Mouse (Mus musculus) heart, postnatal 0 days (tissue): Measurements from ENCODE around the gene Tcl1b5. TPM values are rescaled to one million over a fixed set of nuclear protein-coding genes. Genes with fewer than 3 reads are reported as not detected.
"Not testable (repeated sequence)": the region's sequence is repeated elsewhere in the genome, so short reads cannot be mapped to it uniquely, and the experiment has no call there.

Experiments
- ATAC-seq: fragments of 200-750 bp; cut with Nextera tagmentation; 2 replicates; pipeline ENCODE4 v1.8.0; 2017; ENCODE audit warnings: low read depth, moderate number of reproducible peaks, moderate library complexity; ENCODE audit not compliant: insufficient read depth
- DNase-seq: peaks from one replicate; pipeline ENCODE4 v3.0.0-alpha.2; 2016; ENCODE audit warnings: low spot score
- H3K27ac ChIP-seq: fragments of 300-500 bp; sonication (generic); 2 replicates; pipeline ENCODE4 v1.5.1; 2014; ENCODE audit warnings: low read depth, mild to moderate bottlenecking
- H3K27me3 ChIP-seq: fragments of 300-500 bp; sonication (generic); 2 replicates; pipeline ENCODE4 v1.6.1; 2014; ENCODE audit warnings: low read length, mixed read lengths; ENCODE audit not compliant: control insufficient read depth, insufficient read depth
- H3K36me3 ChIP-seq: fragments of 300-500 bp; sonication (generic); replicated peaks from 2 replicates; pipeline ENCODE4 v1.6.1; 2014; ENCODE audit warnings: low read length, mixed read lengths; ENCODE audit not compliant: control insufficient read depth, insufficient read depth
- H3K4me1 ChIP-seq: fragments of 300-500 bp; sonication (generic); 2 replicates; pipeline ENCODE4 v1.6.1; 2014; ENCODE audit warnings: antibody characterized with exemption; ENCODE audit not compliant: control insufficient read depth, insufficient read depth
- H3K4me2 ChIP-seq: fragments of 300-500 bp; sonication (generic); 2 replicates; pipeline ENCODE4 v1.6.1; 2014; ENCODE audit warnings: low read depth, mild to moderate bottlenecking, low read length, moderate library complexity
- H3K4me3 ChIP-seq: fragments of 300-500 bp; sonication (generic); 2 replicates; pipeline ENCODE4 v1.5.1; 2014; ENCODE audit warnings: low read depth, low read length
- H3K9ac ChIP-seq: fragments of 300-500 bp; sonication (generic); replicated peaks from 2 replicates; pipeline ENCODE4 v1.6.1; 2014; ENCODE audit warnings: low read depth, low read length, mixed read lengths
- H3K9me3 ChIP-seq: fragments of 300-500 bp; sonication (generic); replicated peaks from 2 replicates; pipeline ENCODE4 v1.6.1; 2016; ENCODE audit warnings: low read length; ENCODE audit not compliant: control insufficient read depth
- CTCF ChIP-seq: IDR thresholded peaks from 2 replicates; pipeline ENCODE4 v1.5.1; 2016; ENCODE audit warnings: antibody characterized with exemption, control low read depth, low read depth
- EP300 ChIP-seq: IDR thresholded peaks from 2 replicates; pipeline ENCODE4 v1.6.1; 2016; ENCODE audit warnings: antibody characterized with exemption, low read depth
- WGBS: fragments of 180-500 bp; shearing (Covaris S2); extraction: QIAGEN DNeasy Blood & Tissue Kit; methylation state at CpG from one replicate; pipeline ENCODE4 v1.1.7; 2014; 5-methylcytosine and 5-hydroxymethylcytosine counted together
- polyA plus RNA-seq: library from polyadenylated mRNA; unstranded; fragments of >200 nt; fragmentation: Nextera tagmentation; extraction: Ambion mirVana; gene quantifications from 2 replicates; pipeline ENCODE4 v1.2.1, GENCODE M21; 2015
- total RNA-seq: library from RNA; depleted of rRNA; stranded (reverse); fragments of >200 nt; gene quantifications from 2 replicates; pipeline ENCODE4 v1.2.3, GENCODE M21; 2014; ENCODE audit warnings: low replicate concordance

Gene Tcl1b5
- total and polyA plus RNA-seq, 2 experiments from 2014 or later: not detected

DNA sequence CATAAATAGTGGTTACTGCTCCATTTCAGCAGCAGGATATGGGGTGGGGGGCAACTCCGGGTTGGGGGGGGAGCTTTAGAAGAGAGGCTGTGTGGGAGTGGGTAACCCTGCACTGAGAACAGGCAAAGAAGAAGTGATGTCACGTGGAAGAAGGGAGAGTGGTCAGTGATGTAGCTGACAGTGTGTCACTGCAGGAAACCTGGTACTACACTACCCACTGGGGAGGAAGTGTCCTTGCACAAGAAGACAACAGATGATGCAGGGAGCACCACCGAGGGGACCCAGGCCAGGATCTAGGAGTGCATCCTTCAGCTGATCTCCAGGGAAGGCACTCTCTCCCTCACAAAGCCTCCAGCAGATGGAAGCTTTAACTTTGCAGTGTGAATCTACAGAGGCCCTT lies 9.4 kb upstream of the Tcl1b5 start:
- no peaks in the 10 kb centered on the region for H3K27me3 ChIP-seq
- H3K27ac ChIP-seq: no peak overlapping the region
- H3K36me3 ChIP-seq: no peaks in the 10 kb centered on the region
- no peaks in the 10 kb centered on the region for H3K9me3 ChIP-seq
- H3K4me2 ChIP-seq: no peak overlapping the region
- H3K4me1 ChIP-seq: no peaks in the 10 kb centered on the region
- 44% methylated on average over 3 of the region's 3 CpGs for WGBS
- no peak overlapping the region for H3K9ac ChIP-seq
- no peak for ATAC-seq
- TF ChIP-seq CTCF: no peak
- no peak for TF ChIP-seq EP300
- no peak overlapping the region for H3K4me3 ChIP-seq
- no peak for DNase-seq

DNA sequence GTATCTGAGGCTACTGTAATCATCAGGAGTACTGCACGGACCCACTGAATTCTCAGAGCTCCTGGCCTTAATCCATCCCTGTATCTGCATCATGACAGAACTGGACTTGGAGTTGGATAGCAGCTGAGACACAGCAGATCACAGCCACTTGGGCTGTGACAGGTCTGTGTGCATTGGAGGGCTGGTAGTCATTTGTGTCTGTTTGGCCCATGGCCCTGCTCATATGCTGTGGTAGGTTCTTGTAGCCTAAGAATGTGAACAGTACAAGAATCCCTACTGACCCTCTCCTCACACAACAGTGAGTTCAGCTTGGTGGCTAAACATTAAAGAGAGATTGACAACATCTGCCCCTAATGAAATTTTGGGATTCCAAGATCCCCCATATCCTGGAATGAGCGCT lies 2.8 kb upstream of the Tcl1b5 start:
- no peak overlapping the region for H3K4me2 ChIP-seq
- no peak for TF ChIP-seq CTCF
- no peak for TF ChIP-seq EP300
- H3K4me3 ChIP-seq: no peak overlapping the region
- H3K9ac ChIP-seq: no peak overlapping the region
- ATAC-seq: no peak
- DNase-seq: no peak
- H3K9me3 ChIP-seq: no peaks in the 10 kb centered on the region
- no peaks in the 10 kb centered on the region for H3K27me3 ChIP-seq
- WGBS: 57% methylated on average over 2 of the region's 2 CpGs
- H3K4me1 ChIP-seq: no peaks in the 10 kb centered on the region
- H3K36me3 ChIP-seq: no peaks in the 10 kb centered on the region
- no peak overlapping the region for H3K27ac ChIP-seq

DNA sequence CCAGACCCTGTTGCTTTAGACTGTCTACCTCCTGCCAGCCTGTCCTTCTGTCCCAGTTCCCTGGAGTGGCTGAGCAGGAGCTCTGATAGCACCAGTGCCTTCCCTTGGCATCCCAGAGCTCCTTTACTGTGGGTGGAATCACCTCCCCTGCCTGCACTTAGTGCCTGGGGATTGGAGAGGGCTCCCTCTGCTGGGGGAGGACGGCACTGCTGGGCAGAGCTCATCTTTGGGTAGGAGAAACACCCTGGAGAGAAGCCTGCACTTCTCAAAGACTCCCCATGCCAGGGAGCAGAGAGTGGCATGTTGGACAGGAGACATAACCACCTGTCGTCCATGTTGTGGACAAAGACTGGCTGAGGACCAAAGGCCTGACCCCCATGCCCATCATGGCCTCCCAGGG lies 1.8 kb upstream of the Tcl1b5 start:
- not testable (repeated sequence) for DNase-seq, H3K27me3 ChIP-seq, H3K36me3 ChIP-seq, H3K9ac ChIP-seq, H3K9me3 ChIP-seq, H3K4me1 ChIP-seq, H3K27ac ChIP-seq, ATAC-seq, H3K4me2 ChIP-seq, H3K4me3 ChIP-seq
- WGBS: 25% methylated on average over 2 of the region's 2 CpGs

DNA sequence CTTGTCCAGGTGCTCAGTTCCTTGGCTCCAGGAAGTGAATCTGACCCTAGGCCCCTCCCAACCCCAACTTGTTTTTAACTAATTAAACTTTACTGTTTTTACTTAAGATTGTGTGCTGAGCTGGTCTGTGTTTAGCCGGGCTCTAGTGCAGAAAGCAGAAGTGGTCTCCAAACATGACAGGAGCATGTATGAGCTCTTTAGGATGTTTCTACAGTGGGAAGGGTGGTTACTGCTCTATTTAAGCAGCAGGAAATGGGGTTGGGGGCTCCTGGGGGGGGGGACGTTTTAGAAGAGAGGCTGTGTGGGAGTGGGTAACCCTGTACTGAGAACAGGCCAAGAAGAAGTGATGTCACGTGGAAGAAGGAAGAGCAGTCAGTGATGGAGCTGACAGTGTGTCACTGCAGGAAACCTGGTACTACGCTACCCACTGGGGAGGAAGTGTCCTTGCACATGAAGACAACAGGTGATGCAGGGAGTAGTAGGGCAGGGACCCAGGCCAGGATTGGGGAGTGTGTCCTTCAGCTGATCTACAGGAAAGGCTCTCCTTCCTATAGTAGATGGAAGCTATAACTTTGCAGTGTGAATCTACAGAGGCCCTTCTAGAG lies 5.0 kb downstream of the Tcl1b5 start:
- H3K36me3 ChIP-seq, H3K27me3 ChIP-seq, H3K9me3 ChIP-seq, ATAC-seq, H3K4me1 ChIP-seq, H3K9ac ChIP-seq, DNase-seq, H3K4me3 ChIP-seq, H3K4me2 ChIP-seq, H3K27ac ChIP-seq: not testable (repeated sequence)
- WGBS: 53% methylated on average over 4 of the region's 4 CpGs

DNA sequence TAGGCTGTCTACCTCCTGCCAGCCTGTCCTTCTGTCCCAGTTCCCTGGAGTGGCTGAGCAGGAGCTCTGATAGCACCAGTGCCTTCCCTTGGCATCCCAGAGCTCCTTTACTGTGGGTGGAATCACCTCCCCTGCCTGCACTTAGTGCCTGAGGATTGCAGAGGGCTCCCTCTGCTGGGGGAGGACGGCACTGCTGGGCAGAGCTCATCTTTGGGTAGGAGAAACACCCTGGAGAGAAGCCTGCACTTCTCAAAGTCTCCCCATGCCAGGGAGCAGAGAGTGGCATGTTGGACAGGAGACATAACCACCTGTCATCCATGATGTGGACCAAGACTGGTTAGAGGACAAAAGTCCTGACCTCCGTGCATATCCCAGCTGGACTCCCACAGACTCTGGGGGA lies 12.8 kb downstream of the Tcl1b5 start:
- not testable (repeated sequence) for H3K4me3 ChIP-seq, H3K27me3 ChIP-seq, H3K4me2 ChIP-seq, H3K9ac ChIP-seq, H3K4me1 ChIP-seq, H3K27ac ChIP-seq, DNase-seq, ATAC-seq, H3K9me3 ChIP-seq, H3K36me3 ChIP-seq
- 31% methylated on average over 2 of the region's 2 CpGs for WGBS
- peak; percentile 34 for TF ChIP-seq CTCF

DNA sequence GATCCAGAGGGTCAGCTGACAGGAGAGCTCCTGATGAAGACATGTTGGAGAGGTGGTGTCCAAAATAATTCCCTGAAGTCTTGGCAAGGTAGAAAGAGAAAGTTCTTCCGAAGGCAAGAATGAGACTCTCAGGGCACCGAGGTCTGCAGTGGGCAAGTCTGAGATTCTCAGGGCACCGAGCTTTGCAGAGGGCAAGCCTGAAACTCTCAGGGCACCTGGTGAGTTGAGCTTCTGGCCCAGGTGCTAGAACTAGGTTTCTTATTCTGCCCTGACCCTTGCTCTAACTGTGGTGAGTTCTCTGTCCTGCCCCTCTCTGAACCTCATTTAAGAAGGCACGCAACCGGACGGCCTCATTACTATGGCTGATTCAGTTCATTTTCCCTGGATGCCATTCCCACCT lies 14.6 kb downstream of the Tcl1b5 start, which contains the start of gene Tcl1b3:
Gene Tcl1b3, plus strand, starts transcription at position 301 of the 400 bp plus-strand sequence.
- not testable (repeated sequence) for H3K4me3 ChIP-seq, H3K9me3 ChIP-seq, H3K4me2 ChIP-seq, H3K27ac ChIP-seq, H3K27me3 ChIP-seq, H3K9ac ChIP-seq, H3K36me3 ChIP-seq, H3K4me1 ChIP-seq, DNase-seq, ATAC-seq
- 90% methylated on average over 6 of the region's 6 CpGs for WGBS

DNA sequence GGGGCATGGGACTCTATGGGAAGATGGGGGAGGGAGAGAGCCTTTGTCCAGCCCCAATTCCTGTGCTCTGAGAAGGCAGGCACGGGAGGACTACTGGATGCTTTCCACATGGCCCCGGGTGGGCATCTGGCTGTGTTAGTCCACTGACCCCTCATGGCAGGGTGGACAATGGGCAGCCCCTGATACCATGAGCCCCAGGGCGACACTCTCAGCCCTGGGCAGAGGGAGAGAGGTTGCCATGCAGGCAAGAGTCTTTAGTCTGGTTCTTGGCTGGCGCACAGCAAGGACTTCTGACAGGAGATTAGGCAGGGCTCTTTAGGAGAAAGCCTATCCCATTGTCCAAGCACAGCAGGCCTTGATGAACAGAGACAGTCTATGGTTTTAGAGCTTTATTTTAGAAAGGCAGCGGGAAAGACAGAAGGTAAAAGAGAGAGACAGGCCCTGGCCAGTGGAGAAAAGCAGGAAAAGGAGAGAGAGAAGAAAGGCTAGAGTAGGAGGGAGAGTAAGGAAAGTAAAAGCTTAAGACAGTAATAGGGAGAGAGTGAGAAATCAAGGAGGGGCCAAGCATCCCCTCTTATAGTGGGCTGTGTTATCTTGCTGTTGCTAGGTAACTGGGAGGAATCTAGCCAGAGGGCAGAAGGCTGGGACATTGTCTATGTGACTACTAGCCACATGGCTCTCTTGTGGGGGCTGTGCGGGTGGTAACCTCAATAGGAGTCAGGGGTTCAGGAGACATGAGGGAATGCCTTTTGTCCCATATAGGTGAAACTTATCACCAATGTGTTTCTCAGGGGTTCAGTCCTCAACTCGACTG lies 23.7 kb downstream of the Tcl1b5 start:
- WGBS: 58% methylated on average over 7 of the region's 7 CpGs
- H3K9ac ChIP-seq, H3K4me3 ChIP-seq, H3K4me2 ChIP-seq, H3K27me3 ChIP-seq, H3K9me3 ChIP-seq, H3K4me1 ChIP-seq, DNase-seq, ATAC-seq, H3K27ac ChIP-seq, H3K36me3 ChIP-seq: not testable (repeated sequence)

DNA sequence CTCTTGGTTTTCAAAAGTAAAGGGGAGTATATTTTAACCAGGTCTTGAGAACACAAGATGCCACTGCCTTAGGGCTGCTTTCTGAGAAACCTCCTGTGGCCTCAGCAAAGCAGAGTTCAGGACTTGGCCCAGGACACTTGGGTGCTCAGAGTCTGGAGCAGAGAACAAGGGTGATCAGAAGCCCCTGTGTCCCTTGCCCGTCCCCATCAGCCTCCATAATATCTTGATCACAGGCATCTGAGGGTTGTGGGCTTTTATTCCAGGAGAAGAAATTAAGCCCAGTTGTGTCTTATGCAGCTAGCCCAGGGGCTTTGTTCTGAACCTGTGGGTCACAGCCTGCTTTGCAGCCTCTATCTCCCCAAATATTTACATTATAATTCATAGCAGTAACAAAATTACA lies 25.5 kb downstream of the Tcl1b5 start, which contains the start of gene Tcl1b4:
Gene Tcl1b4, plus strand, starts transcription at position 301 of the 400 bp plus-strand sequence.
- not testable (repeated sequence) for H3K9ac ChIP-seq, H3K36me3 ChIP-seq, H3K4me3 ChIP-seq, H3K27ac ChIP-seq, ATAC-seq, H3K27me3 ChIP-seq, DNase-seq, H3K9me3 ChIP-seq, H3K4me1 ChIP-seq, H3K4me2 ChIP-seq
- WGBS: 68% methylated on average over 1 of the region's 1 CpGs
